Mouse (Mus musculus): ENCODE measurements at regions not wholly inside any gene's neighbourhood (a gene's known extent, or its start where the extent isn't known, plus 50 kb on each side); places are given as distances from the start of the nearest gene placed in this dataset.
"Not testable (repeated sequence)": the region's sequence is repeated elsewhere in the genome, so short reads cannot be mapped to it uniquely, and the experiment has no call there.

- H3K4me3 ChIP-seq (ENCODE audit: low read depth, low read length), result no peak overlapping the region
- no peak overlapping the region for H3K9ac ChIP-seq (ENCODE audit: low read length)
- WGBS, result 51% methylated on average over 8 of the region's 8 CpGs
- no peak overlapping the region for H3K4me2 ChIP-seq
- H3K27ac ChIP-seq (ENCODE audit: low read depth, low read length), result no peak overlapping the region
- H3K4me1 ChIP-seq (ENCODE audit: control insufficient read depth, insufficient read depth, low read length), result peaks cover 5% of the 10 kb centered on the region; the same call in 1 of the 2 replicates
- ATAC-seq (ENCODE audit: low FRiP score), result peak; percentile 88
- no peaks in the 10 kb centered on the region for H3K27me3 ChIP-seq (ENCODE audit: control insufficient read depth, insufficient read depth, low read length)
- no peaks in the 10 kb centered on the region for H3K36me3 ChIP-seq (ENCODE audit: control insufficient read depth, insufficient read depth, low read length)
- H3K9me3 ChIP-seq (ENCODE audit: control insufficient read depth, low read length), result no peaks in the 10 kb centered on the region
- DNase-seq (ENCODE audit: low spot score, missing footprints), result peak; percentile 89
Measured at GRCm38 (mm10) chr10:111354607-111355006, 56.1 kb downstream of the Bbs10 start.

GRCm38 (mm10) chr10:111358340-111358739 is 59.9 kb downstream of the Bbs10 start:
- H3K27me3 ChIP-seq (ENCODE audit: control insufficient read depth, insufficient read depth, low read length); H3K4me1 ChIP-seq (ENCODE audit: control insufficient read depth, insufficient read depth, low read length); DNase-seq (ENCODE audit: low spot score, missing footprints); ATAC-seq (ENCODE audit: low FRiP score); H3K36me3 ChIP-seq (ENCODE audit: control insufficient read depth, insufficient read depth, low read length); H3K27ac ChIP-seq (ENCODE audit: low read depth, low read length); H3K4me2 ChIP-seq; H3K9me3 ChIP-seq (ENCODE audit: control insufficient read depth, low read length); H3K9ac ChIP-seq (ENCODE audit: low read length); H3K4me3 ChIP-seq (ENCODE audit: low read depth, low read length): not testable (repeated sequence)
- WGBS, result 94% methylated on average over 1 of the region's 1 CpGs

- H3K27ac ChIP-seq (ENCODE audit: low read depth, low read length), result no peak overlapping the region
- H3K27me3 ChIP-seq (ENCODE audit: control insufficient read depth, insufficient read depth, low read length), result no peaks in the 10 kb centered on the region
- DNase-seq (ENCODE audit: low spot score, missing footprints) (no peak), ATAC-seq (ENCODE audit: low FRiP score) (no peak)
- no peak overlapping the region for H3K9ac ChIP-seq (ENCODE audit: low read length)
- H3K4me1 ChIP-seq (ENCODE audit: control insufficient read depth, insufficient read depth, low read length), result peaks cover 21% of the 10 kb centered on the region
- 90% methylated on average over 18 of the region's 18 CpGs for WGBS
- no peaks in the 10 kb centered on the region for H3K9me3 ChIP-seq (ENCODE audit: control insufficient read depth, low read length)
- H3K4me3 ChIP-seq (ENCODE audit: low read depth, low read length), result no peak overlapping the region
- no peaks in the 10 kb centered on the region for H3K36me3 ChIP-seq (ENCODE audit: control insufficient read depth, insufficient read depth, low read length)
- H3K4me2 ChIP-seq, result no peak overlapping the region
Measured at GRCm38 (mm10) chr10:111361749-111362435, 63.4 kb downstream of the Bbs10 start.

GRCm38 (mm10) chr10:111363729-111364617 is 65.5 kb downstream of the Bbs10 start:
- DNase-seq (ENCODE audit: low spot score, missing footprints) (peak; percentile 92), ATAC-seq (ENCODE audit: low FRiP score) (peak; percentile 89)
- Histone ChIP-seq H3K9ac (ENCODE audit: low read length) (peak overlapping the region; percentile 4; the same call in 1 of the 2 replicates), H3K4me2 (peak overlapping the region; percentile 13; the same call in 1 of the 2 replicates), H3K9me3 (ENCODE audit: control insufficient read depth, low read length) (no peaks in the 10 kb centered on the region), H3K4me1 (ENCODE audit: control insufficient read depth, insufficient read depth, low read length) (peaks cover 21% of the 10 kb centered on the region), H3K4me3 (ENCODE audit: low read depth, low read length) (no peak overlapping the region), H3K27ac (ENCODE audit: low read depth, low read length) (peak overlapping the region; percentile 37), H3K36me3 (ENCODE audit: control insufficient read depth, insufficient read depth, low read length) (no peaks in the 10 kb centered on the region), H3K27me3 (ENCODE audit: control insufficient read depth, insufficient read depth, low read length) (no peaks in the 10 kb centered on the region)
- WGBS, result 8% methylated on average over 14 of the region's 14 CpGs

GRCm38 (mm10) chr10:111365011-111365410 is 66.5 kb downstream of the Bbs10 start:
- DNase-seq (ENCODE audit: low spot score, missing footprints), result no peak
- Histone ChIP-seq H3K9me3 (ENCODE audit: control insufficient read depth, low read length) (no peaks in the 10 kb centered on the region), H3K4me3 (ENCODE audit: low read depth, low read length) (no peak overlapping the region), H3K27ac (ENCODE audit: low read depth, low read length) (peak overlapping the region; percentile 21; the same call in 1 of the 2 replicates), H3K9ac (ENCODE audit: low read length) (no peak overlapping the region), H3K4me1 (ENCODE audit: control insufficient read depth, insufficient read depth, low read length) (peaks cover 21% of the 10 kb centered on the region), H3K27me3 (ENCODE audit: control insufficient read depth, insufficient read depth, low read length) (no peaks in the 10 kb centered on the region), H3K36me3 (ENCODE audit: control insufficient read depth, insufficient read depth, low read length) (no peaks in the 10 kb centered on the region), H3K4me2 (no peak overlapping the region)
- ATAC-seq (ENCODE audit: low FRiP score), result peak; percentile 8; the same call in 1 of the 2 replicates
- 57% methylated on average over 5 of the region's 5 CpGs for WGBS

- 88% methylated on average over 3 of the region's 3 CpGs for WGBS
- not testable (repeated sequence) for H3K36me3 ChIP-seq (ENCODE audit: control insufficient read depth, insufficient read depth, low read length); H3K9me3 ChIP-seq (ENCODE audit: control insufficient read depth, low read length); H3K27ac ChIP-seq (ENCODE audit: low read depth, low read length); H3K4me3 ChIP-seq (ENCODE audit: low read depth, low read length); H3K9ac ChIP-seq (ENCODE audit: low read length); H3K27me3 ChIP-seq (ENCODE audit: control insufficient read depth, insufficient read depth, low read length); ATAC-seq (ENCODE audit: low FRiP score); DNase-seq (ENCODE audit: low spot score, missing footprints); H3K4me2 ChIP-seq
- H3K4me1 ChIP-seq (ENCODE audit: control insufficient read depth, insufficient read depth, low read length), result peaks cover 10% of the 10 kb centered on the region
Measured at GRCm38 (mm10) chr10:111369046-111369445, 70.6 kb downstream of the Bbs10 start.

- H3K36me3 ChIP-seq (ENCODE audit: control insufficient read depth, insufficient read depth, low read length), result no peaks in the 10 kb centered on the region
- no peak overlapping the region for H3K27ac ChIP-seq (ENCODE audit: low read depth, low read length)
- no peak overlapping the region for H3K9ac ChIP-seq (ENCODE audit: low read length)
- DNase-seq (ENCODE audit: low spot score, missing footprints) (no peak), ATAC-seq (ENCODE audit: low FRiP score) (no peak)
- no peaks in the 10 kb centered on the region for H3K9me3 ChIP-seq (ENCODE audit: control insufficient read depth, low read length)
- peaks cover 4% of the 10 kb centered on the region; the same call in 1 of the 2 replicates for H3K4me1 ChIP-seq (ENCODE audit: control insufficient read depth, insufficient read depth, low read length)
- WGBS, result 35% methylated on average over 11 of the region's 11 CpGs
- no peak overlapping the region for H3K4me2 ChIP-seq
- H3K27me3 ChIP-seq (ENCODE audit: control insufficient read depth, insufficient read depth, low read length), result no peaks in the 10 kb centered on the region
- H3K4me3 ChIP-seq (ENCODE audit: low read depth, low read length), result no peak overlapping the region
Measured at GRCm38 (mm10) chr10:111378047-111378618, 79.7 kb downstream of the Bbs10 start.

- Histone ChIP-seq H3K27ac (ENCODE audit: low read depth, low read length) (no peak overlapping the region), H3K9ac (ENCODE audit: low read length) (no peak overlapping the region), H3K4me1 (ENCODE audit: control insufficient read depth, insufficient read depth, low read length) (peaks cover 4% of the 10 kb centered on the region; the same call in 1 of the 2 replicates), H3K36me3 (ENCODE audit: control insufficient read depth, insufficient read depth, low read length) (no peaks in the 10 kb centered on the region), H3K4me2 (no peak overlapping the region), H3K27me3 (ENCODE audit: control insufficient read depth, insufficient read depth, low read length) (no peaks in the 10 kb centered on the region), H3K4me3 (ENCODE audit: low read depth, low read length) (no peak overlapping the region), H3K9me3 (ENCODE audit: control insufficient read depth, low read length) (no peaks in the 10 kb centered on the region)
- ATAC-seq (ENCODE audit: low FRiP score), result peak; percentile 60; the same call in 1 of the 2 replicates
- WGBS, result 76% methylated on average over 15 of the region's 15 CpGs
- DNase-seq (ENCODE audit: low spot score, missing footprints), result no peak
Measured at GRCm38 (mm10) chr10:111381689-111382088, 83.2 kb downstream of the Bbs10 start.

Data from midbrain, embryonic 11.5 days (tissue).